ENCODE assay signal across 11 mouse cellular contexts in the genomic region with DNA sequence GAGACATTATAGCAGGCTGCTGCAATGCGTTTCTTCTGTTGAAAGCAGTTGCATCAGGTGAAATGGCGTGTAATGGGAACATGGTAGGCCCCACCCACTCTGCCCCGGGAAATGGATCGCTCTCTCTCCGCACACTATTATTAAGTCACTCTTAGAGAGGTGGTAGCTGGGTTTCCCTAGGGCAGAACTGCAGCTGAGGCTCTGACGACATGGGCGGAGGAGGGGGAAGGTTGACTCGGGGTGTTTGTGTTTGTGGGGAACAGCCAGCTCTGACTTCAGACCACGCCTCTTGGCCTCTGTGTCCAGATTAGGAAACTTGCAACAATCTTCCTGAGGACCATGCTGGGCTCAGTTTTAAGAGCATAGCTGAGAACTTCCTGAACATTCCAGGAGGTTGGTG. TPM values are rescaled to one million over a fixed set of nuclear protein-coding genes. Genes with fewer than 3 reads are reported as not detected.
DNase-seq lines count a peak whose midpoint lies in the region; ATAC-seq and TF ChIP-seq lines count a peak whose summit lies in the region.
"Had no signal": no experiment of that assay in that cellular context is flagged by ENCODE, and none has a peak within 500 bp of the region (broad histone marks: within the 10 kb centered on the region; RNA-seq: fewer than 3 reads in every experiment).

No protein-coding gene starts in this region.

- no peaks in the 10 kb centered on the region for H3K9me3 ChIP-seq in kidney, embryonic 14.5 days (ENCODE audit: control insufficient read depth, low read length)
- H3K9me3 ChIP-seq in hindbrain, postnatal 0 days (ENCODE audit: low read length): no peaks in the 10 kb centered on the region
- H3K9me3 ChIP-seq: forebrain, embryonic 10.5 days; lung, embryonic 15.5 days had no signal

- H3K9ac ChIP-seq in kidney, embryonic 14.5 days (ENCODE audit: low read depth, low read length): no peak overlapping the region
- H3K9ac ChIP-seq in hindbrain, postnatal 0 days (replicated peaks; ENCODE audit: low read length): no peak overlapping the region
- H3K9ac ChIP-seq: lung, embryonic 15.5 days had no signal

- WGBS in kidney, adult 2 months: 67% methylated on average over 9 of the region's 9 CpGs
- 70% methylated on average over 9 of the region's 9 CpGs for WGBS in kidney, embryonic 14.5 days
- WGBS in bone marrow, adult 2 months: 41% methylated on average over 9 of the region's 9 CpGs
- 67% methylated on average over 9 of the region's 9 CpGs for WGBS in hindbrain, postnatal 0 days

- no peaks in the 10 kb centered on the region for H3K27me3 ChIP-seq in kidney, adult 2 months (replicated peaks; ENCODE audit: control insufficient read depth, insufficient read depth, low read length)
- H3K27me3 ChIP-seq in kidney, embryonic 14.5 days (ENCODE audit: control insufficient read depth, insufficient read depth, low read length): no peaks in the 10 kb centered on the region
- H3K27me3 ChIP-seq in hindbrain, postnatal 0 days (ENCODE audit: insufficient read depth, low read length): no peaks in the 10 kb centered on the region
- H3K27me3 ChIP-seq: lung, embryonic 15.5 days had no signal

- no peak for ATAC-seq in kidney, embryonic 14.5 days (ENCODE audit: low FRiP score, low TSS enrichment)
- ATAC-seq in hindbrain, postnatal 0 days: no peak

- no peak overlapping the region for H3K4me2 ChIP-seq in kidney, embryonic 14.5 days (replicated peaks; ENCODE audit: low read depth, low read length)
- H3K4me2 ChIP-seq in hindbrain, postnatal 0 days (ENCODE audit: low read depth, low read length): no peak overlapping the region
- H3K4me2 ChIP-seq: lung, embryonic 15.5 days had no signal

- no peak for TF ChIP-seq CTCF in kidney, adult 2 months (conservative IDR thresholded peaks at IDR 0.05; ENCODE audit: insufficient read depth, insufficient read length, low read depth, low read length)
- TF ChIP-seq CTCF in bone marrow, adult 2 months (IDR thresholded peaks at IDR 0.05; ENCODE audit: control insufficient read depth, insufficient read depth, low read length): no peak
- TF ChIP-seq CTCF in hindbrain, postnatal 0 days (IDR thresholded peaks at IDR 0.05; ENCODE audit: low read depth): no peak

- peak; percentile 80 for DNase-seq in kidney, adult 2 months
- DNase-seq in heart, postnatal 4 days: peak; percentile 26
- peak; percentile 64 to 74 for DNase-seq in monocyte, adult 2 months (ENCODE audit: low read depth in 1 of 2, low spot score in 2 of 2)
- no peak for DNase-seq in cerebellum, postnatal 36 days
- DNase-seq in left cerebral cortex, postnatal 4 days: no peak
- no peak for DNase-seq in hindbrain, postnatal 0 days (ENCODE audit: low spot score)
- DNase-seq: thymus, postnatal 4 days had no signal

- 0 out of 2 replicates have a peak, but pooled peaks cover under 1% of the 10 kb centered on the region for H3K4me1 ChIP-seq in kidney, adult 2 months (ENCODE audit: control insufficient read depth, insufficient read depth, low read length)
- no peaks in the 10 kb centered on the region for H3K4me1 ChIP-seq in kidney, embryonic 14.5 days (ENCODE audit: control insufficient read depth, insufficient read depth, low read length)
- H3K4me1 ChIP-seq in bone marrow, adult 2 months (ENCODE audit: control insufficient read depth, insufficient read depth, low read length): peaks cover 11% of the 10 kb centered on the region
- H3K4me1 ChIP-seq in hindbrain, postnatal 0 days (ENCODE audit: insufficient read depth, low read length): no peaks in the 10 kb centered on the region

- no peaks in the 10 kb centered on the region for H3K36me3 ChIP-seq in kidney, adult 2 months (ENCODE audit: control insufficient read depth, insufficient read depth, low read length)
- no peaks in the 10 kb centered on the region for H3K36me3 ChIP-seq in kidney, embryonic 14.5 days (ENCODE audit: control insufficient read depth, insufficient read depth, low read length)
- no peaks in the 10 kb centered on the region for H3K36me3 ChIP-seq in hindbrain, postnatal 0 days (ENCODE audit: insufficient read depth, low read length)
- H3K36me3 ChIP-seq: forebrain, embryonic 10.5 days; lung, embryonic 15.5 days had no signal

- H3K27ac ChIP-seq in kidney, adult 2 months (ENCODE audit: insufficient read depth, low read depth, low read length): no peak overlapping the region
- no peak overlapping the region for H3K27ac ChIP-seq in kidney, embryonic 14.5 days (ENCODE audit: low read depth, low read length)
- peak overlapping the region; percentile 16; the same call in 1 of the 2 replicates for H3K27ac ChIP-seq in bone marrow, adult 2 months (ENCODE audit: control insufficient read depth, insufficient read depth, low read depth, low read length, poor library complexity)
- no peak overlapping the region for H3K27ac ChIP-seq in hindbrain, postnatal 0 days
- H3K27ac ChIP-seq: forebrain, embryonic 10.5 days; lung, embryonic 15.5 days had no signal

- TF ChIP-seq POLR2A in kidney, adult 2 months (IDR thresholded peaks at IDR 0.05; ENCODE audit: low read depth, low read length): no peak
- no peak for TF ChIP-seq POLR2A in bone marrow, adult 2 months (IDR thresholded peaks at IDR 0.05; ENCODE audit: borderline replicate concordance, control insufficient read depth, low read depth, low read length)

- H3K4me3 ChIP-seq in kidney, adult 2 months (ENCODE audit: insufficient read depth, low read depth, low read length): no peak overlapping the region
- no peak overlapping the region for H3K4me3 ChIP-seq in kidney, embryonic 14.5 days (ENCODE audit: low read length)
- H3K4me3 ChIP-seq in bone marrow, adult 2 months (replicated peaks; ENCODE audit: control insufficient read depth, low read depth, low read length): peak overlapping the region; percentile 16
- H3K4me3 ChIP-seq in hindbrain, postnatal 0 days (ENCODE audit: low read length): no peak overlapping the region
- H3K4me3 ChIP-seq: forebrain, embryonic 10.5 days; lung, embryonic 15.5 days had no signal

- intact Hi-C loops in left cerebral cortex, postnatal 4 days (cut with DNase I): no loop called here

RNA-seq across cellular contexts. Expression of gene Gm17334, which starts 32.8 kb away (rescaled TPM):
- polyA plus RNA-seq in kidney, adult 2 months (2012; rRNA removed): 0.91 and 1.1 TPM in 2 replicates
- polyA plus RNA-seq in kidney, embryonic 14.5 days (2014; fragmentation: Nextera tagmentation; extraction: Ambion mirVana): 0.44 TPM in 1 of 2 replicates, not detected in the other
- polyA plus RNA-seq in bone marrow, adult 2 months (2011; ENCODE audit: insufficient read depth, insufficient read length, low replicate concordance, missing spikeins): not detected in 2 replicates
- not detected for total RNA-seq in heart, postnatal 4 days (2021)
- total RNA-seq in left cerebral cortex, postnatal 4 days (2021): not detected
- total RNA-seq in hindbrain, postnatal 0 days (2014; rRNA removed): not detected in 2 replicates
- not detected in 2 replicates for polyA plus RNA-seq in hindbrain, postnatal 0 days (2015; fragmentation: Nextera tagmentation; extraction: Ambion mirVana)
- polyA plus RNA-seq: forebrain, embryonic 10.5 days had no signal

RNA-seq across cellular contexts. Expression of gene Irf1, which starts 36.0 kb away (rescaled TPM):
- 31.5 and 35.5 TPM in 2 replicates for polyA plus RNA-seq in kidney, adult 2 months (2012; rRNA removed)
- 9.7 and 13.2 TPM in 2 replicates for polyA plus RNA-seq in kidney, embryonic 14.5 days (2014; fragmentation: Nextera tagmentation; extraction: Ambion mirVana)
- 23.0 and 35.5 TPM in 2 replicates for polyA plus RNA-seq in bone marrow, adult 2 months (2011; ENCODE audit: insufficient read depth, insufficient read length, low replicate concordance, missing spikeins)
- 10 to 100 TPM; 11.8 to 12.2 TPM for total RNA-seq in heart, postnatal 4 days (2021)
- total RNA-seq in left cerebral cortex, postnatal 4 days (2021): 1 to 10 TPM; 2.9 to 4.2 TPM
- total RNA-seq in hindbrain, postnatal 0 days (2014; rRNA removed): 3.3 and 8.5 TPM in 2 replicates
- polyA plus RNA-seq in hindbrain, postnatal 0 days (2015; fragmentation: Nextera tagmentation; extraction: Ambion mirVana): 3.7 and 4.4 TPM in 2 replicates

RNA-seq across cellular contexts. Expression of gene Gm12216, which starts 53.3 kb away (rescaled TPM):
- polyA plus RNA-seq in kidney, adult 2 months (2012; rRNA removed): 5.4 and 5.8 TPM in 2 replicates
- 1.1 TPM in 2 replicates for polyA plus RNA-seq in kidney, embryonic 14.5 days (2014; fragmentation: Nextera tagmentation; extraction: Ambion mirVana)
- 1.4 and 7.8 TPM in 2 replicates for polyA plus RNA-seq in bone marrow, adult 2 months (2011; ENCODE audit: insufficient read depth, insufficient read length, low replicate concordance, missing spikeins)
- 1 to 10 TPM in 1 of 2 experiments, under 1 TPM in 1; 0.32 to 1.6 TPM for total RNA-seq in heart, postnatal 4 days (2021)
- total RNA-seq in left cerebral cortex, postnatal 4 days (2021): 1 to 10 TPM; 1.1 to 1.3 TPM
- total RNA-seq in hindbrain, postnatal 0 days (2014; rRNA removed): not detected in 2 replicates
- 1.2 and 1.9 TPM in 2 replicates for polyA plus RNA-seq in hindbrain, postnatal 0 days (2015; fragmentation: Nextera tagmentation; extraction: Ambion mirVana)

Comparison
In these comparisons a context has a peak if more than half of its experiments do, and no peak if none do; other contexts are left out.
1. DNase-seq: peak in kidney, adult 2 months (single experiment), heart, postnatal 4 days (single experiment) and monocyte, adult 2 months (2 of 2); none in cerebellum, postnatal 36 days (0 of 2), left cerebral cortex, postnatal 4 days (single experiment) and hindbrain, postnatal 0 days (single experiment).